Mouse (Mus musculus): Measurements from ENCODE around the gene Dpp6.

- no peak for TF ChIP-seq CTCF (IDR thresholded peaks at IDR 0.05; ENCODE audit: low read depth, low read length)
- no peak for TF ChIP-seq TAL1 (conservative IDR thresholded peaks at IDR 0.05; ENCODE audit: low read depth, low read length)
- TF ChIP-seq GATA1 (IDR thresholded peaks at IDR 0.05; ENCODE audit: borderline replicate concordance, low read length), result no peak
- TF ChIP-seq POLR2AphosphoS5 (IDR thresholded peaks at IDR 0.05; ENCODE audit: insufficient replicate concordance, low read depth, low read length), result no peak
Observed at GRCm38 (mm10) chr5:27679151-27679550, 862.1 kb downstream of the Dpp6 start.

All from G1E (cell line).